Mouse (Mus musculus): ENCODE results near the gene Zfp595. TPM values are rescaled to one million over a fixed set of nuclear protein-coding genes. Genes with fewer than 3 reads are reported as not detected.
A peak's percentile ranks its signal among the peaks of the same experiment; 100 is the strongest.

Zfp595 gene
- total and polyA plus RNA-seq, 3 experiments: 2.6 to 3.9 TPM; not detected in 1

DNA sequence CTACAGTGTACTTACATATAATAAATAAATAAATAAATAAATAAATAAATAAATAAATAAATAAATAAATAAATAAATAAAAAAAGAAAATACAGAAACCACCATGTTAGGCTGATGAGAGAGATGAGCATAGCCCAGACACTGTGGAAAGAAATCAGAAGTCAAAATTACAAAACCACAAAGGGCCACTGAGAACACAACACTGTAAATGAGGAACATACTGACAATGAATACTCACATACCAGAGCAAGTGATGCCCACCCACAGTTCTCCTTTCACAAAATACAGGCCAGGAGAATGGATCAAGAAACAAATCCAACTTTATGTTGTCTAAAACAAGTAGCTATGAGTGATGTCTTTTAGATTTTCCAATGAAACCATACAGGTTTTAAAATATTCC is 19.5 kb upstream of the Zfp595 start:
- H3K9me3 ChIP-seq (replicated peaks; ENCODE audit: insufficient read depth, low read length): no peaks in the 10 kb centered on the region
- H3K27me3 ChIP-seq (ENCODE audit: control insufficient read depth in 1 of 2, insufficient read depth in 2 of 2, low read length in 2 of 2): no peaks in the 10 kb centered on the region
- TF ChIP-seq CHD2 (IDR thresholded peaks at IDR 0.05; ENCODE audit: low read length) (no peak), MYB (IDR thresholded peaks at IDR 0.05; ENCODE audit: low read depth, low read length) (no peak), SIN3A (IDR thresholded peaks at IDR 0.05; ENCODE audit: low read length) (no peak), ZNF384 (IDR thresholded peaks at IDR 0.05; ENCODE audit: low read depth, low read length) (no peak), MAFK (IDR thresholded peaks at IDR 0.05; ENCODE audit: borderline replicate concordance, low read depth, low read length) (no peak), HCFC1 (IDR thresholded peaks at IDR 0.05; ENCODE audit: low read depth, low read length) (no peak), TAL1 (IDR thresholded peaks at IDR 0.05; ENCODE audit: low read length) (no peak), CTCF (IDR thresholded peaks at IDR 0.05 in 2 of 3, conservative IDR thresholded peaks at IDR 0.05 in 1 of 3; ENCODE audit: control insufficient read depth in 1 of 3, insufficient read depth in 1 of 3, low read depth in 2 of 3, low read length in 3 of 3, poor library complexity in 1 of 3, severe bottlenecking in 1 of 3) (no peak), NRF1 (IDR thresholded peaks at IDR 0.05; ENCODE audit: insufficient read depth, low read depth, low read length, poor library complexity, severe bottlenecking) (no peak), TBP (IDR thresholded peaks at IDR 0.05; ENCODE audit: low read depth, low read length) (no peak)
- H3K27ac ChIP-seq (ENCODE audit: control insufficient read depth, low read depth, low read length): no peak overlapping the region
- peak; percentile 13 for DNase-seq (ENCODE audit: low read depth, low spot score)
- no peaks in the 10 kb centered on the region for H3K36me3 ChIP-seq (ENCODE audit: control insufficient read depth in 1 of 2, insufficient read depth in 2 of 2, low read length in 2 of 2)
- no peak overlapping the region for H3K9ac ChIP-seq (ENCODE audit: control insufficient read depth, low read depth, low read length, poor library complexity, severe bottlenecking)
- H3K4me1 ChIP-seq (ENCODE audit: control insufficient read depth in 1 of 2, insufficient read depth in 2 of 2, low read length in 2 of 2): no peaks in the 10 kb centered on the region
- H3K79me2 ChIP-seq (ENCODE audit: control insufficient read depth, insufficient read depth, low read length, poor library complexity): no peaks in the 10 kb centered on the region; the same call in 1 of the 2 replicates
- H3K4me3 ChIP-seq (ENCODE audit: control insufficient read depth in 1 of 2, insufficient read depth in 1 of 2, low read depth in 2 of 2, low read length in 2 of 2): no peak overlapping the region

DNA sequence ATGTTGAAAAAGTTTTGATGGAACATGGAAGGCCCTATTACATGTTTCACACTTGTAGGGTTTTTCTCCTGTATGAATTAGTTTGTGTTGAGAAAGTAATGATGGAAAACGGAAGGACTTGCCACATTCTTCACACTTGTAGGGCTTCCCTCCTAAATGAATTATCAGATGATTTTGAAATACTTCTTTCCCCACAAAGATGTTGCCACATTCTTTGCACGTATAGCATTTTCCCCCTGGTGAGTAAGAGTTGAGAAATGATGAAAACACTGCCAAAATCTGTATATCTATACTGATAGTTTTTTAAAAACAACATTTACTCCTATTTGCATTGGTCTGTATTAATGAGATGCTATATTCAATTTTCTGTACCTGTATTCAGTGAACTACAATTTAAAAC is 11.1 kb upstream of the Zfp595 start:
- Histone ChIP-seq H3K9me3 (replicated peaks; ENCODE audit: insufficient read depth, low read length) (no peaks in the 10 kb centered on the region), H3K36me3 (ENCODE audit: control insufficient read depth in 1 of 2, insufficient read depth in 2 of 2, low read length in 2 of 2) (peaks cover 0 to 6% of the 10 kb centered on the region in 2 experiments; a peak in 2 of 4 replicates), H3K27ac (ENCODE audit: control insufficient read depth, low read depth, low read length) (no peak overlapping the region), H3K79me2 (ENCODE audit: control insufficient read depth, insufficient read depth, low read length, poor library complexity) (no peaks in the 10 kb centered on the region), H3K4me1 (ENCODE audit: control insufficient read depth in 1 of 2, insufficient read depth in 2 of 2, low read length in 2 of 2) (no peaks in the 10 kb centered on the region), H3K9ac (ENCODE audit: control insufficient read depth, low read depth, low read length, poor library complexity, severe bottlenecking) (no peak overlapping the region), H3K27me3 (ENCODE audit: control insufficient read depth in 1 of 2, insufficient read depth in 2 of 2, low read length in 2 of 2) (no peaks in the 10 kb centered on the region), H3K4me3 (ENCODE audit: control insufficient read depth in 1 of 2, insufficient read depth in 1 of 2, low read depth in 2 of 2, low read length in 2 of 2) (no peak overlapping the region)
- TF ChIP-seq TCF12 (IDR thresholded peaks at IDR 0.05; ENCODE audit: low read depth, low read length): no peak
- TF ChIP-seq MAX (IDR thresholded peaks at IDR 0.05; ENCODE audit: low read length): no peak
- no peak for TF ChIP-seq TBP (IDR thresholded peaks at IDR 0.05; ENCODE audit: low read depth, low read length)
- no peak for TF ChIP-seq GATA1 (IDR thresholded peaks at IDR 0.05; ENCODE audit: low read depth, low read length)
- no peak for TF ChIP-seq E2F4 (IDR thresholded peaks at IDR 0.05; ENCODE audit: borderline replicate concordance, low read depth, low read length)
- TF ChIP-seq GABPA (IDR thresholded peaks at IDR 0.05; ENCODE audit: low read depth, low read length): no peak
- TF ChIP-seq CTCF (IDR thresholded peaks at IDR 0.05 in 2 of 3, conservative IDR thresholded peaks at IDR 0.05 in 1 of 3; ENCODE audit: control insufficient read depth in 1 of 3, insufficient read depth in 1 of 3, low read depth in 2 of 3, low read length in 3 of 3, poor library complexity in 1 of 3, severe bottlenecking in 1 of 3): no peak
- TF ChIP-seq EP300 (IDR thresholded peaks at IDR 0.05; ENCODE audit: low read depth in 1 of 2, low read length in 2 of 2): no peak
- no peak for TF ChIP-seq KAT2A (conservative IDR thresholded peaks at IDR 0.05; ENCODE audit: low read depth, low read length)
- no peak for TF ChIP-seq ETS1 (IDR thresholded peaks at IDR 0.05; ENCODE audit: low read depth, low read length)
- TF ChIP-seq ZC3H11A (IDR thresholded peaks at IDR 0.05; ENCODE audit: low read depth, low read length): no peak
- no peak for TF ChIP-seq JUND (IDR thresholded peaks at IDR 0.05; ENCODE audit: low read depth, low read length)
- TF ChIP-seq CHD2 (IDR thresholded peaks at IDR 0.05; ENCODE audit: low read length): no peak
- TF ChIP-seq USF1 (IDR thresholded peaks at IDR 0.05; ENCODE audit: low read depth, low read length): no peak
- no peak for TF ChIP-seq ZNF384 (IDR thresholded peaks at IDR 0.05; ENCODE audit: low read depth, low read length)
- no peak for DNase-seq (ENCODE audit: low read depth, low spot score)
